Mouse (Mus musculus) hindbrain, embryonic 16.5 days (tissue): ENCODE measurements around the gene Snapc1. TPM values are rescaled to one million over a fixed set of nuclear protein-coding genes. Genes with fewer than 3 reads are reported as not detected.

Experiments
- ATAC-seq: fragments of 200-750 bp; cut with Nextera tagmentation; 2 replicates; pipeline ENCODE4 v1.8.0; 2017; ENCODE audit warnings: moderate TSS enrichment, moderate library complexity
- H3K27ac ChIP-seq: fragments of 300-500 bp; sonication (generic); 2 replicates; pipeline ENCODE4 v1.5.1; 2014; ENCODE audit warnings: low read depth, mild to moderate bottlenecking, control low read depth, low read length, moderate library complexity
- H3K27me3 ChIP-seq: fragments of 300-500 bp; sonication (generic); replicated peaks from 2 replicates; pipeline ENCODE4 v1.6.1; 2014; ENCODE audit warnings: low read length; ENCODE audit not compliant: control insufficient read depth, insufficient read depth
- H3K36me3 ChIP-seq: fragments of 300-500 bp; sonication (generic); 2 replicates; pipeline ENCODE4 v1.6.1; 2014; ENCODE audit warnings: mild to moderate bottlenecking, low read length, moderate library complexity, mixed read lengths; ENCODE audit not compliant: control insufficient read depth, insufficient read depth
- H3K4me1 ChIP-seq: fragments of 300-500 bp; sonication (generic); 2 replicates; pipeline ENCODE4 v1.6.1; 2014; ENCODE audit warnings: low read depth, low read length; ENCODE audit not compliant: control insufficient read depth, insufficient read depth
- H3K4me2 ChIP-seq: fragments of 300-500 bp; sonication (generic); 2 replicates; pipeline ENCODE4 v1.6.1; 2014; ENCODE audit warnings: mild to moderate bottlenecking, low read length, control low read depth, moderate library complexity
- H3K4me3 ChIP-seq: fragments of 300-500 bp; sonication (generic); 2 replicates; pipeline ENCODE4 v1.5.1; 2014; ENCODE audit warnings: mild to moderate bottlenecking, low read length, control low read depth, moderate library complexity
- H3K9ac ChIP-seq: fragments of 300-500 bp; sonication (generic); 2 replicates; pipeline ENCODE4 v1.6.1; 2014; ENCODE audit warnings: low read depth, mild to moderate bottlenecking, control low read depth, low read length, moderate library complexity
- H3K9me3 ChIP-seq: fragments of 300-500 bp; sonication (generic); 2 replicates; pipeline ENCODE4 v1.6.1; 2014; ENCODE audit warnings: mild to moderate bottlenecking, low read length, moderate library complexity; ENCODE audit not compliant: control insufficient read depth
- WGBS: fragments of 180-500 bp; shearing (Covaris S2); extraction: QIAGEN DNeasy Blood & Tissue Kit; methylation state at CpG from one replicate; pipeline ENCODE4 v1.1.7; 2014; 5-methylcytosine and 5-hydroxymethylcytosine counted together
- polyA plus RNA-seq: library from polyadenylated mRNA; unstranded; fragments of >200 nt; fragmentation: Nextera tagmentation; extraction: Ambion mirVana; gene quantifications from 2 replicates; pipeline ENCODE4 v1.2.1, GENCODE M21; 2015

Gene Snapc1
- polyA plus RNA-seq, 1 experiment from 2014 or later = 36.7 TPM

DNA sequence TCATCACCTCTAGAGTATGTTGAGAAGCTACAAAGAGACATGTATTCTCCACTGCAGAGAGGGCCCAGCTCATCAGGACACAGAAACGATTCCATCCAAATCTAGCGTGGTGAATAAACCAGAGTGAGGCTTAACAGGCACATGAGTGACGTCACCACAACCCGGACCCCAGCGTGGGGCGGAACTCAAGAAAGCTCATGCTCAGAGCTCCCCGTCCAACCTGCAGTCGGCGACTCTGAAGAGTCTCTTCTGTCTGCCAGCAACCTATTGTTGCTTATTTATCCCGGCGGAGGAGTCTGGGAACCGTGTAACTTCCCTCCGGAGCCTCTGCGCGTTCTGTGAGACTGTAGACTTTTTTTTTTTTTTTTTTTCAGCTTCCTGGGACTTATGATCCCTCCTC is 11.4 kb upstream of the Snapc1 start:
- peak overlapping the region; percentile 38 for H3K4me3 ChIP-seq
- H3K36me3 ChIP-seq = no peaks in the 10 kb centered on the region
- no peak overlapping the region for H3K27ac ChIP-seq
- H3K9me3 ChIP-seq = no peaks in the 10 kb centered on the region
- peaks cover 17% of the 10 kb centered on the region for H3K4me1 ChIP-seq
- H3K27me3 ChIP-seq = no peaks in the 10 kb centered on the region
- ATAC-seq = peak; percentile 38
- 12% methylated on average over 15 of the region's 15 CpGs for WGBS
- H3K4me2 ChIP-seq = peak overlapping the region; percentile 67
- H3K9ac ChIP-seq = peak overlapping the region; percentile 43

DNA sequence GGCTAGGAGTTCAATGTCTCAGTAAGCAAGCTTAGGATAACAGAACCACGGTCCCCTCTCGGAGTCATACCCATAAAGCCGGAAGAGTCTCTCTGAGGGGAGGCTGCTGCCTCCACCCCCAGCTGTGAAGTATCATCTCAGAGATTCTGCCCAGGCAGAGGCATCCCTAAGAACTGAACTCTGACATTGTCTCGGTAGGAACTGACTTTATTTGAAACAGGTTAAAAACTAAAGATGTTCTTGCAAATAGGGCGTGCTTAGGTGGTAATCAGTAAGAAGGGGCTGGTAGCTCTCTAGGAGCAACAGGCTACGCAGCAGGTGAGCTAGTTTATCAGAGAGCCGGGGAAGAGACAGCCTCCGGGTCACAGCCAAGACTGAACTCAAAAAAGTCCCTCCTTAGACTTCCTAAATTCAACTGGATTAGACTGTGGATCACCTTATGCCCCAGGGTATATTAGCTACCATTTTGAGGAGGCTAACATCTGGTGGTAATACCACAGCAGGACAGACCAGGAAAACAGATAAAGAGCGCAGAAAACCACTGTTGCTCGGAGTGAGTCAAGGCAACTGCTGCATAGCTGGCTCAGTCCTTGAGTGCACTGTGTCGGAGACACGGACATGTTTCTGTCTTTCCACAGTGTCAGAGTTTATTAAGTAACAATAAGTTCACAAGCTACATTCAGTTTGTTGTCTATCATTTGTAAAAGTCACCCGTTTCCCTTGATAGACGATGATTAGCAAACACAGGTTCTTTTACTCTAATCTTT is 10.7 kb upstream of the Snapc1 start:
- H3K27me3 ChIP-seq = no peaks in the 10 kb centered on the region

DNA sequence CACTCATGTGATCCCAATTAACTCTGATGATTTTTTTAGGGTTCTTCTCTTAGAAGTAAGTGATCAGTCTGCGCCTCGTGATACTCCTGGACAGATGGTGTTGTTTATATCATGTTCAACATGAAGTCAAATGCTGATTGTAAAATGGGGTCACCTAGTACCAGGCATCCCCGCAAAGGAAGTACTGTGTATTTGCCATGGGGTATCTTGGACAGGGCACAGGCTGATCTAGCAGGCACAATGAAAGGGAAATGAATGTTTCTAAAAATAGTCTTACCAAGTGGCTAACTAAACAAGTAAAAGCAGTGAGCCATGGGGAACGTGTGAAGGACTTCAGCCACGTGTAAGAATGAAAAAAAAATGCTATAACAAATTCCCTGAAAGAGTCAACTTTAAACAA is 9.5 kb upstream of the Snapc1 start:
- WGBS = 83% methylated on average over 5 of the region's 5 CpGs
- no peak overlapping the region for H3K4me3 ChIP-seq
- H3K27ac ChIP-seq = no peak overlapping the region
- H3K27me3 ChIP-seq = no peaks in the 10 kb centered on the region
- ATAC-seq = no peak
- H3K9ac ChIP-seq = no peak overlapping the region
- peaks cover 9% of the 10 kb centered on the region for H3K4me1 ChIP-seq
- no peaks in the 10 kb centered on the region for H3K9me3 ChIP-seq
- H3K4me2 ChIP-seq = no peak overlapping the region
- H3K36me3 ChIP-seq = no peaks in the 10 kb centered on the region

More for the DNA sequence above, 10.7 kb upstream of the Snapc1 start:
- H3K27ac ChIP-seq = no peak overlapping the region
- no peaks in the 10 kb centered on the region for H3K9me3 ChIP-seq
- H3K4me3 ChIP-seq = peak overlapping the region; percentile 38
- 0 out of 2 replicates have a peak, but pooled peaks have one; percentile 7 for ATAC-seq
- H3K4me1 ChIP-seq = peaks cover 17% of the 10 kb centered on the region
- peak overlapping the region; percentile 12 for H3K9ac ChIP-seq
- WGBS = 56% methylated on average over 14 of the region's 14 CpGs
- H3K4me2 ChIP-seq = peak overlapping the region; percentile 67
- no peaks in the 10 kb centered on the region for H3K36me3 ChIP-seq

DNA sequence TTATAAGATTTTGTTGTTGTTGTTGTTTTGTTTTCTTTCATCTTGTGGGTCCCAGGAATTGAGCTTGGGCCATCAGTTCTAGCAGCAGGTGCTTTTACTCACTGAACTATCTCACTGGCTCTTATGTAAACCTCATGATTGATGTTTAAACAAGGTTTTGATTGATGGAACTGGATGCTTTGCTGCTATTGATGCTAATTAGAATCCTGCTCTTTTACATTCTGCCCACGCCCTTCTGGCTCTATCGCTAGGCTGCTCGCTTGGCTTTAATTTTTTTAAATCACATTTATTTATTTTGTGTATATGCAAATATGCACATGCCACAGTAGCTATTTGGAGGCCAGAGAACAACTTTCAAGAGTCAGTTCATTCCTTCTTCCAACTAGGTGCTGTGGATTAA is 6.6 kb upstream of the Snapc1 start:
- H3K4me3 ChIP-seq = no peak overlapping the region

DNA sequence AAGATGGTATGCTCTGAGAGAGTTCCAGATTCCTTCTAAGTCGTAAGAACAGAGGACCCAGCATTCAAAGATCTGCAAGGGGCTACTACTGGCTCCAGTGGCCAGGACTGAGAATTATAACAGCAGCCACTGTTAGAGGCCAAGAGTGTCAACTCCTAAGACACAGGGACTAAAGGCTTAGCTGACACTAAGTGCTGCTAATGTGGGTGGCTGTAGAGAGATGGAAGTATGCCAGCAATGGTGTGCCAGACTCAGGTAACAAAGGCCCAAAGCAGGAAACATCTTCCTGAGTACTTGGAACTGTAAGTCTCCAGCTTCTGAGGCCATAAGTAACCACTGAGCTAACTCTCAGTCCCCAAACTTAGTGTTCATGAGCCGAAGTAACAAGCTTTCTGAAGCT is 5.5 kb upstream of the Snapc1 start:
- no peak overlapping the region for H3K27ac ChIP-seq
- no peak overlapping the region for H3K9ac ChIP-seq
- no peaks in the 10 kb centered on the region for H3K4me1 ChIP-seq
- no peak for ATAC-seq
- WGBS = 74% methylated on average over 2 of the region's 2 CpGs
- no peak overlapping the region for H3K4me3 ChIP-seq
- no peak overlapping the region for H3K4me2 ChIP-seq
- no peaks in the 10 kb centered on the region for H3K27me3 ChIP-seq
- H3K9me3 ChIP-seq = no peaks in the 10 kb centered on the region
- no peaks in the 10 kb centered on the region for H3K36me3 ChIP-seq

More for the DNA sequence above, 6.6 kb upstream of the Snapc1 start:
- peaks cover 6% of the 10 kb centered on the region for H3K4me1 ChIP-seq
- WGBS = 81% methylated on average over 3 of the region's 3 CpGs
- no peak overlapping the region for H3K9ac ChIP-seq
- no peak overlapping the region for H3K27ac ChIP-seq
- H3K36me3 ChIP-seq = no peaks in the 10 kb centered on the region
- no peak for ATAC-seq
- H3K27me3 ChIP-seq = no peaks in the 10 kb centered on the region
- no peaks in the 10 kb centered on the region for H3K9me3 ChIP-seq
- H3K4me2 ChIP-seq = no peak overlapping the region

DNA sequence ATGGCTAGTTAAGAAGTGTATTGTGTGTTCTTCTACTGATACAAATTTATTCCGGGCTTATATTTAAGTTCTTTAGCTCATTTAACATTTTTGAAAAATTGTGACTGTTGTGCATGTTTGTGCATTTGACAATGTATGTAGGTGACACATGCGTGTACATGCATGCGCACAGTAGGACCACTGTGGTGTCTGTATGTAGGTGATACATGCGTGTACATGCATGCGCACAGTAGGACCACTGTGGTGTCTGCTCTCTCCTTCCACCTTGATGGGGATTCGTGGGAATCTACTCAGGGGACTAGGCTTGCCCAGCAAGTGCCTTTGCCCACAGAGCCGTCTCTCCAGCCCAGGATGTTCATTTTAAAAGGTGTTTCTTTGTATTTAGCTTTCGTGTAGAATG is 4.9 kb downstream of the Snapc1 start:
- WGBS = 97% methylated on average over 8 of the region's 8 CpGs
- Histone ChIP-seq H3K27ac (no peak overlapping the region), H3K4me2 (no peak overlapping the region), H3K9ac (no peak overlapping the region), H3K4me1 (peaks cover 15% of the 10 kb centered on the region), H3K36me3 (peaks cover 54% of the 10 kb centered on the region), H3K4me3 (no peak overlapping the region), H3K9me3 (peaks cover 5% of the 10 kb centered on the region), H3K27me3 (no peaks in the 10 kb centered on the region)
- no peak for ATAC-seq

DNA sequence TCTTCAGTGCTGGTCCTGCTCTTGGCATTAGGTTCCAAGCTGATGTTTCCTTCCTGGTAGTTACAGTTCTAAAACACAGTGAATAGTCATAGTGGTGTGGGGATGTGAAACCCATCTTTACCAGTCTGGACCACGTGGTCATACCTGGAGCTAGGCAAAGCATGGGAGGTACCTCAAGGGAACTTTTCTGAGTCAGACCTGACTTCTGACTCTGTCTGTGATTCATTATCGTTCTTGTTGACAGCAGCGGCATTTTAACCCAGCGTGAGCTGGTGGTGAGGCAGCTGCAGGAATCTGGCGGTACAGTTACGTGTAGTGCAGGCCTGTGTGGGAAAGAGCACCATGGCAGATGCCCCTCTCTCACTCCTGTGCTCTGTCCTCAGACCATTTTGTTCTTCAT is 10.3 kb downstream of the Snapc1 start:
- no peak for ATAC-seq

DNA sequence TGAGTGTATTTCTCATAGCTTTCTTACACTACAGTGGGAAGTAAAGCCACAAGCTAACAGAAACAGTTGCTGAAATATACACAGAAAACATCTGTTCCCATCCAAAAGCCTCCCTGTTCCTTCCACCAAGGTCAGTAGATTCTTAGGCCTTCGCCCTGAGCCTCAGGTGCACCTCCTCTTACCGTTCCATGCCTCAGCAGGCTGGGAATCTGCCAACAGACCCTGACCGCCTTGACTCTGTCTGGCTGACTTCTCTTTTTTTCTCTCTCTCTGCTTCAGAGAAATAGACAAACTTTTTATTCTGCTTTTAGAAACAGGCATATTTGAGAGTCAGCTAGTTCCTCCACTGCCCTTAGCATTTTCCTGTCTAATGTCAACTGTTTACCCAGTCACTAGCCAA is 13.9 kb downstream of the Snapc1 start:
- H3K27me3 ChIP-seq = no peaks in the 10 kb centered on the region
- H3K9me3 ChIP-seq = no peaks in the 10 kb centered on the region
- WGBS = 87% methylated on average over 3 of the region's 3 CpGs
- H3K27ac ChIP-seq = no peak overlapping the region
- ATAC-seq = no peak
- no peak overlapping the region for H3K4me3 ChIP-seq
- H3K9ac ChIP-seq = no peak overlapping the region
- H3K36me3 ChIP-seq = peaks cover 35% of the 10 kb centered on the region
- no peaks in the 10 kb centered on the region; the same call in none of the 2 replicates for H3K4me1 ChIP-seq
- no peak overlapping the region for H3K4me2 ChIP-seq

More for the DNA sequence above, 10.3 kb downstream of the Snapc1 start:
- Histone ChIP-seq H3K27me3 (no peaks in the 10 kb centered on the region), H3K4me3 (no peak overlapping the region), H3K9me3 (peaks cover 5% of the 10 kb centered on the region), H3K9ac (no peak overlapping the region), H3K36me3 (peaks cover 60% of the 10 kb centered on the region), H3K4me1 (no peaks in the 10 kb centered on the region), H3K27ac (no peak overlapping the region), H3K4me2 (no peak overlapping the region)
- WGBS = 90% methylated on average over 6 of the region's 6 CpGs

DNA sequence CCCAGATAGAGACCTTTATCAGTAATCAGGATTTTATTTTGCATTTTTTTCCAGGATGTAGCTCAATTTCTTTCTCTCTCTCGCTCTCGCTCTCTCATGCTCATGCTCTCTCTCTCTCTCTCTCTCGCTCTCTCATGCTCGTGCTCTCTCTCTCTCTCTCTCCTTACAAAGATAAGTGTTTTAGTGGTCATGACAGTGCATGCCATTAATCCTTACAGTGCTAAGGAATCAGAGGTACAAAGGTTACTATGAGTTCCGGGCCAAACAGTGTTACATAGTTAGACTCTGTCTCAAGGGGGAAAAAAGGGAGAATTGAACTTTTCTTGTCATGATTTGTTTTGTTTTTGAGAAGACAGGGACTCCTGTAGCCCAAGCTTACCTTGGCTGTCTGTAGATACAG is 15.4 kb downstream of the Snapc1 start:
- no peak overlapping the region for H3K4me3 ChIP-seq
- 97% methylated on average over 5 of the region's 5 CpGs for WGBS

More for the DNA sequence above, 15.4 kb downstream of the Snapc1 start:
- Histone ChIP-seq H3K9ac (no peak overlapping the region), H3K4me2 (no peak overlapping the region), H3K27me3 (no peaks in the 10 kb centered on the region), H3K36me3 (peaks cover 37% of the 10 kb centered on the region), H3K27ac (no peak overlapping the region), H3K4me1 (no peaks in the 10 kb centered on the region; the same call in none of the 2 replicates), H3K9me3 (no peaks in the 10 kb centered on the region)
- ATAC-seq = no peak
